Mouse (Mus musculus) liver, postnatal 0 days (tissue): Measurements from ENCODE around the gene Slc35c2.

Source experiments
- CTCF ChIP-seq: sonication (generic); IDR thresholded peaks from 2 replicates; pipeline ENCODE4 v1.5.1; 2016; ENCODE audit warnings: antibody characterized with exemption, low read depth
- EP300 ChIP-seq: IDR thresholded peaks from 2 replicates; pipeline ENCODE4 v1.6.1; 2016; ENCODE audit warnings: antibody characterized with exemption, low read depth, mild to moderate bottlenecking

DNA sequence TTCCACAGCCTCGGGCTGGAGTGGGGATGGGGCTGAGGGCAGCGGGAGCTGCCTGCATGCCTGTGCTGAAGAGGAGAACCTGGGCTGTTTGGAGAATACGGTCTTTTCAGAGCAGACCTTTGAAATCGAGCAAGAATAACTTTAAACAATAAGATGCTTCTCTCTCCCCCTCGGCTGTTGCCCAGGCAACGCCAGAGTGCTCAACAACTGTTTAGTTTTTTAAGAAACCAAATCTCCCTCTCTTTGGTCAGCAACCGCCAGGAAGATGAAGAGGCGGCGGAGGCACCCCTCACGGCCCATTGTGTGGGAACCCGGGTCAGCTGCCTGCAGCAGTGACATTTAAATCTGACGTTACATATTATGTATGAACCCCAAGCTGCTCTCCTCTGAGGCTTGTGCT lies 20.9 kb downstream of the Slc35c2 start:
- TF ChIP-seq CTCF (no peak), EP300 (no peak)
